Mouse (Mus musculus) neural tube, embryonic 12.5 days (tissue): Measurements from ENCODE around the gene Uba5. TPM values are rescaled to one million over a fixed set of nuclear protein-coding genes. Genes with fewer than 3 reads are reported as not detected.
A peak's percentile ranks its signal among the peaks of the same experiment; 100 is the strongest.

Experiments
- ATAC-seq: fragments of 200-750 bp; cut with Nextera tagmentation; 2 replicates; pipeline ENCODE4 v1.8.0; 2017; ENCODE audit warnings: low read depth, mild to moderate bottlenecking, moderate TSS enrichment, moderate library complexity; ENCODE audit not compliant: low FRiP score
- H3K27ac ChIP-seq: fragments of 300-500 bp; sonication (generic); 2 replicates; pipeline ENCODE4 v1.5.1; 2016
- H3K27me3 ChIP-seq: fragments of 300-500 bp; sonication (generic); replicated peaks from 2 replicates; pipeline ENCODE4 v1.6.1; 2016; ENCODE audit warnings: mild to moderate bottlenecking
- H3K36me3 ChIP-seq: fragments of 300-500 bp; sonication (generic); 2 replicates; pipeline ENCODE4 v1.6.1; 2016; ENCODE audit warnings: mild to moderate bottlenecking
- H3K4me1 ChIP-seq: fragments of 300-500 bp; sonication (generic); 2 replicates; pipeline ENCODE4 v1.6.1; 2016
- H3K4me2 ChIP-seq: fragments of 300-500 bp; sonication (generic); replicated peaks from 2 replicates; pipeline ENCODE4 v1.6.1; 2016; ENCODE audit warnings: mild to moderate bottlenecking
- H3K4me3 ChIP-seq: fragments of 300-500 bp; sonication (generic); 2 replicates; pipeline ENCODE4 v1.5.1; 2016
- H3K9ac ChIP-seq: fragments of 300-500 bp; sonication (generic); 2 replicates; pipeline ENCODE4 v1.6.1; 2016; ENCODE audit warnings: mild to moderate bottlenecking
- H3K9me3 ChIP-seq: fragments of 300-500 bp; sonication (generic); 2 replicates; pipeline ENCODE4 v1.6.1; 2016; ENCODE audit warnings: mild to moderate bottlenecking
- WGBS: fragments of 180-500 bp; shearing (Covaris S2); methylation state at CpG from one replicate; pipeline ENCODE4 v1.1.7; 2016; 5-methylcytosine and 5-hydroxymethylcytosine counted together
- polyA plus RNA-seq: library from polyadenylated mRNA; unstranded; fragments of >200 nt; fragmentation: Nextera tagmentation; extraction: Ambion mirVana; gene quantifications from 2 replicates; pipeline ENCODE4 v1.2.1, GENCODE M21; 2016

The Uba5 gene
- polyA plus RNA-seq, 1 experiment from 2014 or later = 63.5 TPM

GRCm38 (mm10) chr9:104040362-104040761 is 22.6 kb downstream of the Uba5 start, which contains the start of gene Gm28305:
TSS of gene Gm28305 (plus strand) at chr9:104040662.
- no peak within 1 kb of the TSS for H3K27ac ChIP-seq
- WGBS = 66% methylated on average over 2 of the region's 2 CpGs

GRCm38 (mm10) chr9:104039742-104040141 is 23.2 kb downstream of the Uba5 start:
- Histone ChIP-seq H3K4me3 (no peak overlapping the region), H3K36me3 (0 out of 2 replicates have a peak, but pooled peaks cover 12% of the 10 kb centered on the region), H3K4me2 (no peak overlapping the region), H3K9ac (no peak overlapping the region), H3K27me3 (no peaks in the 10 kb centered on the region), H3K4me1 (no peaks in the 10 kb centered on the region), H3K9me3 (no peaks in the 10 kb centered on the region), H3K27ac (no peak overlapping the region)
- 90% methylated on average over 4 of the region's 4 CpGs for WGBS
- ATAC-seq = no peak

More at GRCm38 (mm10) chr9:104040362-104040761, 22.6 kb downstream of the Uba5 start, which contains the start of gene Gm28305:
- Histone ChIP-seq H3K4me3 (no peak within 1 kb of the TSS), H3K9me3 (no peaks in the 10 kb centered on the region), H3K27me3 (no peaks in the 10 kb centered on the region), H3K4me1 (no peaks in the 10 kb centered on the region), H3K4me2 (no peak within 1 kb of the TSS), H3K9ac (no peak within 1 kb of the TSS), H3K36me3 (0 out of 2 replicates have a peak, but pooled peaks cover 15% of the 10 kb centered on the region)
- ATAC-seq = no peak

- 90% methylated on average over 21 of the region's 21 CpGs for WGBS
- no peak for ATAC-seq
- no peak overlapping the region for H3K4me3 ChIP-seq
These were observed 23.8 kb downstream of the Uba5 start for GRCm38 (mm10) chr9:104039031-104039695.

GRCm38 (mm10) chr9:104038266-104038665 is 24.7 kb downstream of the Uba5 start:
- 91% methylated on average over 13 of the region's 13 CpGs for WGBS
- ATAC-seq = no peak
- no peak overlapping the region for H3K4me3 ChIP-seq
- H3K9me3 ChIP-seq = no peaks in the 10 kb centered on the region
- no peaks in the 10 kb centered on the region for H3K4me1 ChIP-seq
- no peak overlapping the region for H3K4me2 ChIP-seq
- no peak overlapping the region for H3K9ac ChIP-seq
- H3K36me3 ChIP-seq = 0 out of 2 replicates have a peak, but pooled peaks cover 12% of the 10 kb centered on the region
- H3K27ac ChIP-seq = no peak overlapping the region
- no peaks in the 10 kb centered on the region for H3K27me3 ChIP-seq

More at GRCm38 (mm10) chr9:104039031-104039695, 23.8 kb downstream of the Uba5 start:
- H3K36me3 ChIP-seq = 0 out of 2 replicates have a peak, but pooled peaks cover 12% of the 10 kb centered on the region
- H3K9ac ChIP-seq = no peak overlapping the region
- no peak overlapping the region for H3K27ac ChIP-seq
- no peaks in the 10 kb centered on the region for H3K27me3 ChIP-seq
- H3K4me2 ChIP-seq = no peak overlapping the region
- H3K4me1 ChIP-seq = no peaks in the 10 kb centered on the region
- H3K9me3 ChIP-seq = no peaks in the 10 kb centered on the region

- Histone ChIP-seq H3K9ac (no peak overlapping the region), H3K36me3 (peaks cover 15% of the 10 kb centered on the region; the same call in 1 of the 2 replicates), H3K4me3 (no peak overlapping the region), H3K27me3 (no peaks in the 10 kb centered on the region), H3K9me3 (no peaks in the 10 kb centered on the region), H3K27ac (no peak overlapping the region), H3K4me2 (no peak overlapping the region), H3K4me1 (no peaks in the 10 kb centered on the region)
- no peak for ATAC-seq
- 47% methylated on average over 24 of the region's 24 CpGs for WGBS
These were observed 27.5 kb downstream of the Uba5 start for GRCm38 (mm10) chr9:104035261-104036015.

- no peak overlapping the region for H3K9ac ChIP-seq
- no peak overlapping the region for H3K4me3 ChIP-seq
- no peak overlapping the region for H3K27ac ChIP-seq
- H3K36me3 ChIP-seq = peaks cover 15% of the 10 kb centered on the region; the same call in 1 of the 2 replicates
- no peak overlapping the region for H3K4me2 ChIP-seq
- no peak for ATAC-seq
- H3K27me3 ChIP-seq = no peaks in the 10 kb centered on the region
- WGBS = 74% methylated on average over 6 of the region's 6 CpGs
- H3K9me3 ChIP-seq = no peaks in the 10 kb centered on the region
- H3K4me1 ChIP-seq = no peaks in the 10 kb centered on the region
These were observed 28.2 kb downstream of the Uba5 start for GRCm38 (mm10) chr9:104034718-104035117.

GRCm38 (mm10) chr9:104034231-104034630 is 28.7 kb downstream of the Uba5 start:
- 84% methylated on average over 8 of the region's 8 CpGs for WGBS
- Histone ChIP-seq H3K36me3 (peaks cover 15% of the 10 kb centered on the region; the same call in 1 of the 2 replicates), H3K4me2 (no peak overlapping the region), H3K9ac (no peak overlapping the region), H3K27ac (no peak overlapping the region), H3K4me1 (no peaks in the 10 kb centered on the region), H3K27me3 (no peaks in the 10 kb centered on the region), H3K9me3 (no peaks in the 10 kb centered on the region), H3K4me3 (no peak overlapping the region)
- no peak for ATAC-seq

- Histone ChIP-seq H3K4me3 (no peak overlapping the region), H3K4me1 (no peaks in the 10 kb centered on the region), H3K36me3 (peaks cover 25% of the 10 kb centered on the region), H3K9ac (no peak overlapping the region), H3K9me3 (no peaks in the 10 kb centered on the region), H3K4me2 (no peak overlapping the region), H3K27me3 (no peaks in the 10 kb centered on the region), H3K27ac (no peak overlapping the region)
- WGBS = 89% methylated on average over 11 of the region's 11 CpGs
- ATAC-seq = no peak
These were observed 33.1 kb downstream of the Uba5 start for GRCm38 (mm10) chr9:104029861-104030260.

- Histone ChIP-seq H3K27ac (no peak overlapping the region), H3K4me1 (no peaks in the 10 kb centered on the region), H3K4me2 (no peak overlapping the region), H3K9me3 (no peaks in the 10 kb centered on the region), H3K9ac (no peak overlapping the region), H3K4me3 (no peak overlapping the region), H3K27me3 (no peaks in the 10 kb centered on the region), H3K36me3 (peaks cover 30% of the 10 kb centered on the region)
- 94% methylated on average over 8 of the region's 8 CpGs for WGBS
- ATAC-seq = no peak
These were observed 35.7 kb downstream of the Uba5 start for GRCm38 (mm10) chr9:104027186-104027585.

- Histone ChIP-seq H3K9ac (no peak overlapping the region), H3K27me3 (no peaks in the 10 kb centered on the region), H3K27ac (no peak overlapping the region), H3K4me2 (no peak overlapping the region), H3K36me3 (peaks cover 27% of the 10 kb centered on the region), H3K4me3 (no peak overlapping the region), H3K9me3 (no peaks in the 10 kb centered on the region), H3K4me1 (no peaks in the 10 kb centered on the region)
- ATAC-seq = no peak
- WGBS = 96% methylated on average over 10 of the region's 10 CpGs
These were observed 41.9 kb downstream of the Uba5 start for GRCm38 (mm10) chr9:104021026-104021425.

- no peak overlapping the region for H3K4me3 ChIP-seq
- H3K9ac ChIP-seq = no peak overlapping the region
- peaks cover 22% of the 10 kb centered on the region for H3K36me3 ChIP-seq
- H3K4me1 ChIP-seq = no peaks in the 10 kb centered on the region
- H3K27me3 ChIP-seq = no peaks in the 10 kb centered on the region
- no peak overlapping the region for H3K4me2 ChIP-seq
- no peak overlapping the region for H3K27ac ChIP-seq
- WGBS = 74% methylated on average over 1 of the region's 1 CpGs
- no peaks in the 10 kb centered on the region for H3K9me3 ChIP-seq
- ATAC-seq = no peak
These were observed 48.4 kb downstream of the Uba5 start for GRCm38 (mm10) chr9:104014526-104014925.

- peak; percentile 49 for ATAC-seq
- H3K4me1 ChIP-seq = peaks cover 5% of the 10 kb centered on the region; the same call in 1 of the 2 replicates
- WGBS = under 1% methylated on average over 37 of the region's 37 CpGs
These were observed 60.0 kb downstream of the Uba5 start for GRCm38 (mm10) chr9:104002913-104003330.

More at GRCm38 (mm10) chr9:104002913-104003330, 60.0 kb downstream of the Uba5 start:
- peak overlapping the region; percentile 69 for H3K9ac ChIP-seq
- H3K36me3 ChIP-seq = no peaks in the 10 kb centered on the region
- H3K9me3 ChIP-seq = no peaks in the 10 kb centered on the region
- peak overlapping the region; percentile 73 for H3K4me2 ChIP-seq
- H3K27me3 ChIP-seq = no peaks in the 10 kb centered on the region
- H3K4me3 ChIP-seq = peak overlapping the region; percentile 66
- 0 out of 2 replicates have a peak overlapping the region, but pooled peaks have one; percentile 42 for H3K27ac ChIP-seq
